Mouse (Mus musculus) limb, embryonic 13.5 days (tissue): Measurements from ENCODE around the gene Ms4a18. TPM values are rescaled to one million over a fixed set of nuclear protein-coding genes. Genes with fewer than 3 reads are reported as not detected.

Experiments used
- ATAC-seq: fragments of 200-750 bp; cut with Nextera tagmentation; 2 replicates; pipeline ENCODE4 v1.8.0; 2017; ENCODE audit warnings: low read depth, moderate number of reproducible peaks, moderate TSS enrichment; ENCODE audit not compliant: low FRiP score
- H3K27ac ChIP-seq: fragments of 300-500 bp; sonication (generic); 2 replicates; pipeline ENCODE4 v1.5.1; 2015; ENCODE audit warnings: inconsistent platforms, mild to moderate bottlenecking, moderate library complexity
- H3K27me3 ChIP-seq: fragments of 300-500 bp; sonication (generic); 2 replicates; pipeline ENCODE4 v1.6.1; 2015; ENCODE audit warnings: mild to moderate bottlenecking, inconsistent platforms
- H3K36me3 ChIP-seq: fragments of 300-500 bp; sonication (generic); 2 replicates; pipeline ENCODE4 v1.6.1; 2015; ENCODE audit warnings: inconsistent platforms, mild to moderate bottlenecking, moderate library complexity
- H3K4me1 ChIP-seq: fragments of 300-500 bp; sonication (generic); 2 replicates; pipeline ENCODE4 v1.6.1; 2015; ENCODE audit warnings: inconsistent platforms
- H3K4me2 ChIP-seq: fragments of 300-500 bp; sonication (generic); replicated peaks from 2 replicates; pipeline ENCODE4 v1.6.1; 2015; ENCODE audit warnings: inconsistent platforms, mild to moderate bottlenecking, moderate library complexity
- H3K4me3 ChIP-seq: fragments of 300-500 bp; sonication (generic); 2 replicates; pipeline ENCODE4 v1.5.1; 2015; ENCODE audit warnings: moderate library complexity, mild to moderate bottlenecking, inconsistent platforms
- H3K9ac ChIP-seq: fragments of 300-500 bp; sonication (generic); 2 replicates; pipeline ENCODE4 v1.6.1; 2015; ENCODE audit warnings: mild to moderate bottlenecking, inconsistent platforms
- H3K9me3 ChIP-seq: fragments of 300-500 bp; sonication (generic); 2 replicates; pipeline ENCODE4 v1.6.1; 2016; ENCODE audit warnings: inconsistent platforms
- WGBS: fragments of 180-500 bp; shearing (Covaris S2); methylation state at CpG from one replicate; pipeline ENCODE4 v1.1.7; 2015; 5-methylcytosine and 5-hydroxymethylcytosine counted together
- polyA plus RNA-seq: library from polyadenylated mRNA; unstranded; fragments of >200 nt; fragmentation: Nextera tagmentation; extraction: Ambion mirVana; gene quantifications from 2 replicates; pipeline ENCODE4 v1.2.1, GENCODE M21; 2015

Gene Ms4a18
- polyA plus RNA-seq, 1 experiment from 2014 or later = not detected

- no peaks in the 10 kb centered on the region for H3K9me3 ChIP-seq
- WGBS = 11% methylated on average over 18 of the region's 18 CpGs
- peak overlapping the region; percentile 23; the same call in 1 of the 2 replicates for H3K4me2 ChIP-seq
- H3K27ac ChIP-seq = no peak overlapping the region
- peaks cover 7% of the 10 kb centered on the region; the same call in 1 of the 2 replicates for H3K4me1 ChIP-seq
- H3K4me3 ChIP-seq = no peak overlapping the region
- H3K36me3 ChIP-seq = no peaks in the 10 kb centered on the region
- no peak overlapping the region for H3K9ac ChIP-seq
- ATAC-seq = no peak
- no peaks in the 10 kb centered on the region for H3K27me3 ChIP-seq
These were observed 38.4 kb downstream of the Ms4a18 start for GRCm38 (mm10) chr19:10979184-10980168.

- Histone ChIP-seq H3K36me3 (no peaks in the 10 kb centered on the region), H3K9me3 (0 out of 2 replicates have a peak, but pooled peaks cover 6% of the 10 kb centered on the region), H3K4me3 (no peak overlapping the region), H3K27me3 (no peaks in the 10 kb centered on the region), H3K9ac (no peak overlapping the region), H3K4me1 (peaks cover 12% of the 10 kb centered on the region; the same call in 1 of the 2 replicates), H3K27ac (no peak overlapping the region), H3K4me2 (no peak overlapping the region)
- 51% methylated on average over 4 of the region's 4 CpGs for WGBS
- ATAC-seq = no peak
These were observed 41.5 kb downstream of the Ms4a18 start for GRCm38 (mm10) chr19:10976318-10976717.

GRCm38 (mm10) chr19:10975187-10975586 lies 42.6 kb downstream of the Ms4a18 start:
- 85% methylated on average over 2 of the region's 2 CpGs for WGBS
- H3K27me3 ChIP-seq = no peaks in the 10 kb centered on the region
- H3K4me3 ChIP-seq = no peak overlapping the region
- peaks cover 12% of the 10 kb centered on the region; the same call in 1 of the 2 replicates for H3K4me1 ChIP-seq
- ATAC-seq = no peak
- no peak overlapping the region for H3K4me2 ChIP-seq
- no peak overlapping the region for H3K9ac ChIP-seq
- H3K27ac ChIP-seq = no peak overlapping the region
- H3K36me3 ChIP-seq = no peaks in the 10 kb centered on the region
- 0 out of 2 replicates have a peak, but pooled peaks cover 7% of the 10 kb centered on the region for H3K9me3 ChIP-seq

- Histone ChIP-seq H3K27ac (no peak within 1 kb of the TSS), H3K4me1 (peaks cover 6% of the 10 kb centered on the region; the same call in 1 of the 2 replicates), H3K9me3 (0 out of 2 replicates have a peak, but pooled peaks cover 7% of the 10 kb centered on the region), H3K4me2 (no peak within 1 kb of the TSS), H3K36me3 (no peaks in the 10 kb centered on the region), H3K4me3 (no peak within 1 kb of the TSS), H3K27me3 (no peaks in the 10 kb centered on the region), H3K9ac (no peak within 1 kb of the TSS)
- ATAC-seq = peak; percentile 45; the same call in 1 of the 2 replicates
- 25% methylated on average over 4 of the region's 4 CpGs for WGBS
These were observed 43.5 kb downstream of the Ms4a18 start, which contains the start of gene Ms4a10 for GRCm38 (mm10) chr19:10974238-10974865. Gene Ms4a10, minus strand, starts transcription at chr19:10974670.

- Histone ChIP-seq H3K4me2 (no peak overlapping the region), H3K27me3 (no peaks in the 10 kb centered on the region), H3K36me3 (no peaks in the 10 kb centered on the region), H3K9ac (no peak overlapping the region), H3K27ac (no peak overlapping the region), H3K4me1 (peaks cover 5% of the 10 kb centered on the region; the same call in 1 of the 2 replicates), H3K9me3 (0 out of 2 replicates have a peak, but pooled peaks cover 7% of the 10 kb centered on the region), H3K4me3 (no peak overlapping the region)
- 27% methylated on average over 2 of the region's 2 CpGs for WGBS
- ATAC-seq = no peak
These were observed 44.6 kb downstream of the Ms4a18 start for GRCm38 (mm10) chr19:10973187-10973586.

- H3K4me3 ChIP-seq = no peak overlapping the region
- H3K4me1 ChIP-seq = peaks cover 5% of the 10 kb centered on the region; the same call in 1 of the 2 replicates
- 0 out of 2 replicates have a peak, but pooled peaks cover 7% of the 10 kb centered on the region for H3K9me3 ChIP-seq
- no peak overlapping the region for H3K4me2 ChIP-seq
- 56% methylated on average over 3 of the region's 3 CpGs for WGBS
- no peak overlapping the region for H3K27ac ChIP-seq
- ATAC-seq = no peak
- H3K27me3 ChIP-seq = no peaks in the 10 kb centered on the region
- no peak overlapping the region for H3K9ac ChIP-seq
- H3K36me3 ChIP-seq = no peaks in the 10 kb centered on the region
These were observed 45.2 kb downstream of the Ms4a18 start for GRCm38 (mm10) chr19:10972660-10973059.

GRCm38 (mm10) chr19:10970457-10970856 lies 47.4 kb downstream of the Ms4a18 start:
- Histone ChIP-seq H3K9ac (no peak overlapping the region), H3K27ac (no peak overlapping the region), H3K4me1 (peaks cover 5% of the 10 kb centered on the region; the same call in 1 of the 2 replicates), H3K9me3 (0 out of 2 replicates have a peak, but pooled peaks cover 9% of the 10 kb centered on the region), H3K27me3 (no peaks in the 10 kb centered on the region), H3K4me2 (no peak overlapping the region), H3K36me3 (no peaks in the 10 kb centered on the region), H3K4me3 (no peak overlapping the region)
- WGBS = 72% methylated on average over 3 of the region's 3 CpGs
- no peak for ATAC-seq

GRCm38 (mm10) chr19:10968578-10968977 lies 49.3 kb downstream of the Ms4a18 start:
- Histone ChIP-seq H3K36me3 (no peaks in the 10 kb centered on the region), H3K4me2 (no peak overlapping the region), H3K9me3 (0 out of 2 replicates have a peak, but pooled peaks cover 9% of the 10 kb centered on the region), H3K4me3 (no peak overlapping the region), H3K27ac (no peak overlapping the region), H3K27me3 (no peaks in the 10 kb centered on the region), H3K9ac (no peak overlapping the region), H3K4me1 (no peaks in the 10 kb centered on the region)
- no peak for ATAC-seq
- WGBS = 89% methylated on average over 7 of the region's 7 CpGs

GRCm38 (mm10) chr19:10965721-10966120 lies 52.1 kb downstream of the Ms4a18 start:
- 88% methylated on average over 7 of the region's 7 CpGs for WGBS
- H3K4me2 ChIP-seq = no peak overlapping the region

GRCm38 (mm10) chr19:10959978-10960346 lies 57.9 kb downstream of the Ms4a18 start:
- H3K27ac ChIP-seq = no peak overlapping the region
- peak; percentile 29; the same call in 1 of the 2 replicates for ATAC-seq
- WGBS = 41% methylated on average over 12 of the region's 12 CpGs
- no peaks in the 10 kb centered on the region for H3K9me3 ChIP-seq
- no peak overlapping the region for H3K4me3 ChIP-seq
- H3K4me2 ChIP-seq = 0 out of 2 replicates have a peak overlapping the region, but pooled peaks have one; percentile 38
- H3K4me1 ChIP-seq = 0 out of 2 replicates have a peak, but pooled peaks cover 2% of the 10 kb centered on the region
- no peak overlapping the region for H3K9ac ChIP-seq
- no peaks in the 10 kb centered on the region for H3K36me3 ChIP-seq
- H3K27me3 ChIP-seq = peaks cover 24% of the 10 kb centered on the region; the same call in 1 of the 2 replicates

More at GRCm38 (mm10) chr19:10965721-10966120, 52.1 kb downstream of the Ms4a18 start:
- ATAC-seq = no peak
- Histone ChIP-seq H3K4me3 (no peak overlapping the region), H3K9me3 (0 out of 2 replicates have a peak, but pooled peaks cover 2% of the 10 kb centered on the region), H3K27ac (no peak overlapping the region), H3K27me3 (peaks cover 11% of the 10 kb centered on the region; the same call in 1 of the 2 replicates), H3K36me3 (no peaks in the 10 kb centered on the region), H3K4me1 (no peaks in the 10 kb centered on the region), H3K9ac (no peak overlapping the region)

- no peak overlapping the region for H3K4me3 ChIP-seq
- peaks cover 24% of the 10 kb centered on the region; the same call in 1 of the 2 replicates for H3K27me3 ChIP-seq
- 0 out of 2 replicates have a peak overlapping the region, but pooled peaks have one; percentile 38 for H3K4me2 ChIP-seq
These were observed 58.5 kb downstream of the Ms4a18 start for GRCm38 (mm10) chr19:10959085-10959977.

More at GRCm38 (mm10) chr19:10959085-10959977, 58.5 kb downstream of the Ms4a18 start:
- Histone ChIP-seq H3K36me3 (no peaks in the 10 kb centered on the region), H3K9ac (no peak overlapping the region), H3K4me1 (0 out of 2 replicates have a peak, but pooled peaks cover 2% of the 10 kb centered on the region), H3K9me3 (no peaks in the 10 kb centered on the region), H3K27ac (no peak overlapping the region)
- peak; percentile 85 for ATAC-seq
- 25% methylated on average over 11 of the region's 11 CpGs for WGBS
